In the genomic region with DNA sequence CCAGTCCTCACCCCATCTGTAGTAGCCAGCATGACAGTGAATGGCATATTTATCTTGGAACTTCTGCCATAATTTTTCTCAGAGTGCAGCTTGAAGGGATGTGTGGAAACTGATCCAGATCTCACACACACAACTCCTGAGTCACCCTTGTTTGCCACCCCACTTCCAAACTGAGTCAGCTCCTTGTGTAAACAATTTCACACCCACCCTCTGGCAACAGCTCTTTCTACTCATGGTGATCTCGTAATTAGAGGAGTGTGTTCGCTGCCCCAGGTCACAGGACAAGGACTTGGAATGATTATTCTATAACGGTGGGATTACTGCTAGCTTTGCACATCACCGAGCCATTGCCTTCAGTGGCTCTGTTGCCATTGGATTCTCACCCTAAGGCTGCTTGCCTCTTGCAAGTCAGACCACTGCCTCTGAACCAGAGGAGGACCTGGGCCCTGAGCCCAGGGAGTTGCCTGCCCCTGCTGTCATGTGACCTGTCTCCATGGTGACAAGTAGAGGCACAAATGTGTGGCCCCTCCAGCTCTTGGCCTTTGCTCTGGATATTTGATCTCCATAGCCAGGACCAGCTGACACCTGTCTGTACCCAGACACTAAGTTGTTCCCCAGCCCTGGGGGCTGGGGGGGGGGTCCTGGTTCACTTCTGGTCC, we compare ENCODE assay signal across 12 mouse cellular contexts. TPM values are rescaled to one million over a fixed set of nuclear protein-coding genes. Genes with fewer than 3 reads are reported as not detected.
DNase-seq lines count a peak whose midpoint lies in the region; ATAC-seq and TF ChIP-seq lines count a peak whose summit lies in the region.
"Had no signal": no experiment of that assay in that cellular context is flagged by ENCODE, and none has a peak within 500 bp of the region (broad histone marks: within the 10 kb centered on the region; RNA-seq: fewer than 3 reads in every experiment).

No protein-coding gene starts in this region.

- ATAC-seq in hindbrain, embryonic 13.5 days (ENCODE audit: low FRiP score): no peak
- ATAC-seq in midbrain, embryonic 11.5 days (ENCODE audit: low FRiP score): peak; percentile 55; the same call in 1 of the 2 replicates
- ATAC-seq in midbrain, embryonic 16.5 days: no peak
- ATAC-seq in stomach, embryonic 14.5 days (ENCODE audit: insufficient number of reproducible peaks, insufficient read depth, low FRiP score, low read depth): peak; percentile 61; the same call in 1 of the 2 replicates

- H3K4me2 ChIP-seq in hindbrain, embryonic 13.5 days: no peak overlapping the region
- no peak overlapping the region for H3K4me2 ChIP-seq in midbrain, embryonic 11.5 days
- no peak overlapping the region for H3K4me2 ChIP-seq in midbrain, embryonic 16.5 days (ENCODE audit: low read length)
- H3K4me2 ChIP-seq in stomach, embryonic 14.5 days (replicated peaks; ENCODE audit: low read depth, low read length): no peak overlapping the region
- H3K4me2 ChIP-seq: embryonic facial prominence, embryonic 15.5 days had no signal

- no peak overlapping the region for H3K4me3 ChIP-seq in hindbrain, embryonic 10.5 days
- H3K4me3 ChIP-seq in hindbrain, embryonic 13.5 days: no peak overlapping the region
- H3K4me3 ChIP-seq in midbrain, embryonic 11.5 days (ENCODE audit: low read depth, low read length): no peak overlapping the region
- H3K4me3 ChIP-seq in midbrain, embryonic 16.5 days (ENCODE audit: low read depth, low read length): no peak overlapping the region
- no peak overlapping the region for H3K4me3 ChIP-seq in stomach, embryonic 14.5 days (ENCODE audit: low read depth, low read length)
- H3K4me3 ChIP-seq in thymus, adult 2 months (ENCODE audit: control insufficient read depth, insufficient read depth, low read length): no peak overlapping the region
- H3K4me3 ChIP-seq: embryonic facial prominence, embryonic 15.5 days; megakaryocyte, embryonic 14.5 days had no signal

- DNase-seq in hindbrain, embryonic 10.5 days (ENCODE audit: low spot score): peak; percentile 28
- peak; percentile 75 for DNase-seq in midbrain, embryonic 11.5 days (ENCODE audit: low spot score, missing footprints)
- DNase-seq in embryo, embryonic 10.5 days (ENCODE audit: low spot score): peak; percentile 42
- DNase-seq in B cell, adult 2 months: no peak
- no peak for DNase-seq in thymus, adult 2 months
- DNase-seq: heart, postnatal 10 days; liver had no signal

- no peak for TF ChIP-seq POLR2A in thymus, adult 2 months (IDR thresholded peaks at IDR 0.05; ENCODE audit: control insufficient read depth, extremely low read depth, insufficient read depth, low read length, poor library complexity)

- H3K9me3 ChIP-seq in hindbrain, embryonic 10.5 days: no peaks in the 10 kb centered on the region
- H3K9me3 ChIP-seq in hindbrain, embryonic 13.5 days: no peaks in the 10 kb centered on the region
- no peaks in the 10 kb centered on the region for H3K9me3 ChIP-seq in midbrain, embryonic 11.5 days (ENCODE audit: control insufficient read depth, low read length)
- no peaks in the 10 kb centered on the region for H3K9me3 ChIP-seq in midbrain, embryonic 16.5 days (replicated peaks; ENCODE audit: control insufficient read depth, low read length, poor library complexity, severe bottlenecking)
- no peaks in the 10 kb centered on the region for H3K9me3 ChIP-seq in stomach, embryonic 14.5 days (ENCODE audit: control insufficient read depth, low read depth, low read length)
- H3K9me3 ChIP-seq: embryonic facial prominence, embryonic 15.5 days had no signal

- peaks cover 22% of the 10 kb centered on the region for H3K4me1 ChIP-seq in hindbrain, embryonic 10.5 days (replicated peaks)
- peaks cover 10% of the 10 kb centered on the region for H3K4me1 ChIP-seq in hindbrain, embryonic 13.5 days (replicated peaks)
- H3K4me1 ChIP-seq in midbrain, embryonic 11.5 days (ENCODE audit: control insufficient read depth, insufficient read depth, low read length): 0 out of 2 replicates have a peak, but pooled peaks cover 13% of the 10 kb centered on the region
- no peaks in the 10 kb centered on the region; the same call in 1 of the 2 replicates for H3K4me1 ChIP-seq in midbrain, embryonic 16.5 days (ENCODE audit: control insufficient read depth, insufficient read depth, low read length)
- H3K4me1 ChIP-seq in stomach, embryonic 14.5 days (ENCODE audit: control insufficient read depth, insufficient read depth, low read length): no peaks in the 10 kb centered on the region
- H3K4me1 ChIP-seq in thymus, adult 2 months (replicated peaks; ENCODE audit: control insufficient read depth, insufficient read depth, low read length): no peaks in the 10 kb centered on the region
- H3K4me1 ChIP-seq: embryonic facial prominence, embryonic 15.5 days; megakaryocyte, embryonic 14.5 days had no signal

- no peaks in the 10 kb centered on the region for H3K27me3 ChIP-seq in hindbrain, embryonic 10.5 days (ENCODE audit: insufficient read depth, poor library complexity, severe bottlenecking)
- H3K27me3 ChIP-seq in hindbrain, embryonic 13.5 days: no peaks in the 10 kb centered on the region
- no peaks in the 10 kb centered on the region for H3K27me3 ChIP-seq in midbrain, embryonic 11.5 days (ENCODE audit: control insufficient read depth, insufficient read depth, low read length)
- no peaks in the 10 kb centered on the region for H3K27me3 ChIP-seq in midbrain, embryonic 16.5 days (ENCODE audit: control insufficient read depth, insufficient read depth, low read depth, low read length)
- no peaks in the 10 kb centered on the region for H3K27me3 ChIP-seq in stomach, embryonic 14.5 days (ENCODE audit: control insufficient read depth, insufficient read depth, low read length)
- H3K27me3 ChIP-seq in thymus, adult 2 months (ENCODE audit: control insufficient read depth, insufficient read depth, low read length): no peaks in the 10 kb centered on the region
- H3K27me3 ChIP-seq: embryonic facial prominence, embryonic 15.5 days had no signal

- no peak overlapping the region for H3K27ac ChIP-seq in hindbrain, embryonic 10.5 days
- no peak overlapping the region for H3K27ac ChIP-seq in hindbrain, embryonic 13.5 days
- no peak overlapping the region for H3K27ac ChIP-seq in midbrain, embryonic 11.5 days (ENCODE audit: low read depth, low read length)
- no peak overlapping the region for H3K27ac ChIP-seq in midbrain, embryonic 16.5 days (ENCODE audit: low read length)
- no peak overlapping the region for H3K27ac ChIP-seq in stomach, embryonic 14.5 days (ENCODE audit: low read length)
- H3K27ac ChIP-seq in thymus, adult 2 months (ENCODE audit: control insufficient read depth, insufficient read depth, low read length): no peak overlapping the region
- H3K27ac ChIP-seq: embryonic facial prominence, embryonic 15.5 days had no signal

- no peaks in the 10 kb centered on the region for H3K36me3 ChIP-seq in hindbrain, embryonic 10.5 days
- peaks cover 6% of the 10 kb centered on the region; the same call in 1 of the 2 replicates for H3K36me3 ChIP-seq in hindbrain, embryonic 13.5 days
- H3K36me3 ChIP-seq in midbrain, embryonic 11.5 days (ENCODE audit: control insufficient read depth, insufficient read depth, low read length): no peaks in the 10 kb centered on the region
- no peaks in the 10 kb centered on the region for H3K36me3 ChIP-seq in midbrain, embryonic 16.5 days (ENCODE audit: control insufficient read depth, insufficient read depth, low read length)
- H3K36me3 ChIP-seq in stomach, embryonic 14.5 days (ENCODE audit: control insufficient read depth, insufficient read depth, low read length): no peaks in the 10 kb centered on the region
- no peaks in the 10 kb centered on the region for H3K36me3 ChIP-seq in thymus, adult 2 months (ENCODE audit: control insufficient read depth, insufficient read depth, low read length)
- H3K36me3 ChIP-seq: embryonic facial prominence, embryonic 15.5 days had no signal

- TF ChIP-seq CTCF in thymus, adult 2 months (IDR thresholded peaks at IDR 0.05; ENCODE audit: borderline replicate concordance, control insufficient read depth, extremely low read depth, insufficient read depth, low read length, poor library complexity): no peak

- 70% methylated on average over 4 of the region's 4 CpGs for WGBS in hindbrain, embryonic 10.5 days
- 70% methylated on average over 4 of the region's 4 CpGs for WGBS in hindbrain, embryonic 13.5 days
- 50% methylated on average over 4 of the region's 4 CpGs for WGBS in midbrain, embryonic 11.5 days
- WGBS in midbrain, embryonic 16.5 days: 44% methylated on average over 4 of the region's 4 CpGs
- 37% methylated on average over 4 of the region's 4 CpGs for WGBS in stomach, embryonic 14.5 days
- WGBS in thymus, adult 2 months: 83% methylated on average over 4 of the region's 4 CpGs

- no peak overlapping the region for H3K9ac ChIP-seq in hindbrain, embryonic 13.5 days
- no peak overlapping the region for H3K9ac ChIP-seq in midbrain, embryonic 11.5 days (ENCODE audit: low read length)
- no peak overlapping the region for H3K9ac ChIP-seq in midbrain, embryonic 16.5 days (ENCODE audit: low read depth, low read length)
- H3K9ac ChIP-seq in stomach, embryonic 14.5 days (replicated peaks; ENCODE audit: low read depth, low read length): no peak overlapping the region
- H3K9ac ChIP-seq: embryonic facial prominence, embryonic 15.5 days had no signal

RNA-seq across cellular contexts. Expression of a gene that starts 21.0 kb away (rescaled TPM):
- 4.5 and 6.4 TPM in 2 replicates for polyA plus RNA-seq in hindbrain, embryonic 10.5 days (2016; fragmentation: Nextera tagmentation; extraction: Ambion mirVana)
- polyA plus RNA-seq in hindbrain, embryonic 13.5 days (2015; fragmentation: Nextera tagmentation; extraction: Ambion mirVana): 15.5 and 16.1 TPM in 2 replicates
- polyA plus RNA-seq in midbrain, embryonic 11.5 days (2014; fragmentation: Nextera tagmentation; extraction: Ambion mirVana): 5.0 and 5.8 TPM in 2 replicates
- 22.5 and 23.1 TPM in 2 replicates for polyA plus RNA-seq in midbrain, embryonic 16.5 days (2015; fragmentation: Nextera tagmentation; extraction: Ambion mirVana)
- 0.86 and 1.2 TPM in 2 replicates for polyA plus RNA-seq in stomach, embryonic 14.5 days (2014; fragmentation: Nextera tagmentation; extraction: Ambion mirVana)
- polyA plus RNA-seq in thymus, adult 2 months (2012; rRNA removed): 0.87 and 1.3 TPM in 2 replicates

Comparison
In these comparisons a context has a peak if more than half of its experiments do, and no peak if none do; other contexts are left out.
1. ATAC-seq: peak in midbrain, embryonic 11.5 days (single experiment) and stomach, embryonic 14.5 days (single experiment); none in hindbrain, embryonic 13.5 days (single experiment) and midbrain, embryonic 16.5 days (single experiment).
2. DNase-seq: peak in hindbrain, embryonic 10.5 days (single experiment), midbrain, embryonic 11.5 days (single experiment) and embryo, embryonic 10.5 days (single experiment); none in B cell, adult 2 months (0 of 2) and thymus, adult 2 months (single experiment).